Mouse (Mus musculus): ENCODE results near the gene Olfr656.

Olfr656 gene

DNA sequence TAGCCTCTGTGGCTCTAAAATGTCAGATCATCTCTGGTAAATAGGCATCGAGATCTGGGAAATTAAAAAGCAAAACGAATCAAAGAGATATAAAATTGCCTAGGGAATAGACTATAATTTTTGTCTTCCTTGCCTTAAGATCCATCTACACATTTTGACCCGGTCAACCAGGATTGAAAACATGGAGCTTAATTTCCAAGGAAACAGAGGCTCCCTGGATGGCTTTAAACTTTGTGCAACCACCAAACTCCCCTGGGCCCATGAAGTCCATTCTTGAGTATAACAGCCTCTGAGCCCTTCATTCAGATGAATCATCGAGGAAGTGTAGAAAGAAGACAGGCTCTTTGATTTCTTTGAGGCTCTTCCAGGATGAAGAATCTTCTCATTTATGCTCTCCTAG, at the start of gene Olfr656:
Olfr656 (plus strand) TSS at position 301 of the 400 bp plus-strand sequence.
- DNase-seq (ENCODE audit: low read depth in 2 of 2, low spot score in 2 of 2) = no peak

- no peak for DNase-seq (ENCODE audit: low read depth in 2 of 2, low spot score in 2 of 2)
These were observed 36.7 kb upstream of the Olfr656 start, which contains the start of gene Olfr653 for GRCm38 (mm10) chr7:104577014-104577413. TSS of gene Olfr653 (plus strand) at chr7:104577314.

DNA sequence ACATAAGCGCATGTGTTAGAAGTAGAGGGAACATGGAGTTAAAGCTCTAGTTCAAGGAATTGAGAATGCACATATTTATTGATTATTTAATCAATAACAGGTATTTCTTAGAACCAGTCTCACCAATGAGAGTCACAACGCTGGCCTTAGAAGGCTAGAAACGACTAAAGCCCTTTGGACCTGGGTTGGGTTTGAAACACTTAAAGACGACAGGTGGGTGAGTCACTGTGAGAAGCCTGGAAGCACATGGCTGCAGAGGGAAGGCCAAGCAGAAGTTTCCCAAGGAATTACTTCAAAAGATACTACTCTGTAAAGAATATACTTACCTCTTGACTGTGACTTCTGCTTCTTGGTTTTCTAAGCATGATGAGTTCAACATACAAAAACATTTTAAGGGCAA, 32.9 kb upstream of the Olfr656 start:
- no peak for DNase-seq (ENCODE audit: low read depth in 2 of 2, low spot score in 2 of 2)

DNA sequence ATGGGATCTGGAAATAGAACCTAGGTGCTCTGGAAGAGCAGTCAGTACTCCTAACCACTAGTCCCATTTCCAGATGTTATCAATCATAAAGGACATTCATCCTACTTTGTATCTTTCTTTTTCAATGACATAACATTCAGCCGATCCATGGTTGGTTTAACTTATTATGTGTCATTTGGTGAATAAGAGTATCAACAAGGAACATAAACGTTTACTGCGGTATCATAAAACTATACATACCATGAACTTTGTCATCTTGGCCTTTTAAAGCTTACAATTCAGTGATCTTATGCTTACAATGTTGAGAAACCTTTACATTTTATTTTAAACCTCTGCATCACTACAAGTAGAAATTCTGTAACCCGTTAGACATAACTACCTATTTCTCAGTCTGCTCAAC, 32.3 kb upstream of the Olfr656 start:
- DNase-seq (ENCODE audit: low read depth in 2 of 2, low spot score in 2 of 2) = no peak

DNA sequence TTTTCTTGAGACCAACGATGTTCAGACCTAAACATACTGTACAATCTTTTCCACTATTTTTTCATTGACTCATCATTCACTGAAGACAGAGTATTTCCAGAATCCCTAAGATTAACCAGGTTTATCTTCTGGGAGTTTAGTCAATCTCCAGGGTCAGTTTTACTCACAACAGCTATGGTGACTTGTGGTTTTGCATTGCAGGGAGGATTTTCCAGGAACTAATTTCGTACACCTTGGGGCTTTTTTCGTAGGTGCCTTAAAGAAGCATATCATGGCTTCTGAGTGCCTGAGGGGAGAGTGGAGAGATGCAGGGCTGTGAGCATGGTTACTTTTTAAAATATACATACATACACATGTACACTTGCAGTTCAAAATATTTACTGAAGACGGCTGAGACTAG, 27.0 kb upstream of the Olfr656 start, which contains the start of gene Olfr654:
Olfr654 (plus strand) TSS at position 301 of the 400 bp plus-strand sequence.
- DNase-seq (ENCODE audit: low read depth in 2 of 2, low spot score in 2 of 2) = no peak

DNA sequence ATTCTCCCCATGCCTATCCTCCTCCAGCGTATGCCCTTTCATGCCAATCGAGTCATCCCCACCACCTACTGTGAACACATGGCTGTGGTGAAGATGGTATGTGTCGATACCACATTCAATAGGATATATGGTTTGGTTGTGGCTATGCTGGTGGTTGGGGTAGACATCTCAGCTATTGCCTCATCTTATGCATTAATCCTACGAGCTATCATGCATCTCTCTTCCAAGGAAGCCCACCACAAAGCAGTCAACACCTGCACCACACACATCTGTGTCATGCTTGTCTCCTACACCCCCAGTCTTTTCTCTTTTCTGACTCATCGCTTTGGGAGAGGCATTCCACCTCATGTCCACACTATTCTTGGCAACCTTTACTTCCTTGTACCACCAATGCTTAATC, 25.5 kb upstream of the Olfr656 start:
- DNase-seq (ENCODE audit: low read depth in 2 of 2, low spot score in 2 of 2) = no peak

- no peak for DNase-seq (ENCODE audit: low read depth in 2 of 2, low spot score in 2 of 2)
These were observed 12.1 kb upstream of the Olfr656 start, which contains the start of gene Olfr655 for GRCm38 (mm10) chr7:104601679-104602078. TSS of gene Olfr655 (minus strand) at chr7:104601779.

DNA sequence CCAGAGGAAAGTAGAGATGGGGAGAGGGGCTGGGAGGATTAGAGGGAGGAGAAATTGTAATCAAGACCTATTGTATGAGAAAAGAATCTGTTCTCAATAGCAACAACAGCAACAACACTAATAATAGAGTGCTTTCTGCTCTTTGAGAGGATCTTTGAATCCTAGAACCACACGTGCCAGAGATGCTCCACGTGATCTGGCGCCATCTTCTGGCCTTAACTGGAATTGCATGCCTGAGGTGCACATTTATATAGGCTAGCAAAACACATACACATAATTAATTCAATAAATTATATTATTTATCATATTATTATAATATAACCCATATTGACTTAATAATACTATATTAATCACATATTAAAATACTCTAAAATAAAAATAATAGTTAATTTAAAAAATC, 10.6 kb upstream of the Olfr656 start:
- peak; percentile 52 to 70 for DNase-seq (ENCODE audit: low read depth in 2 of 2, low spot score in 2 of 2)

DNA sequence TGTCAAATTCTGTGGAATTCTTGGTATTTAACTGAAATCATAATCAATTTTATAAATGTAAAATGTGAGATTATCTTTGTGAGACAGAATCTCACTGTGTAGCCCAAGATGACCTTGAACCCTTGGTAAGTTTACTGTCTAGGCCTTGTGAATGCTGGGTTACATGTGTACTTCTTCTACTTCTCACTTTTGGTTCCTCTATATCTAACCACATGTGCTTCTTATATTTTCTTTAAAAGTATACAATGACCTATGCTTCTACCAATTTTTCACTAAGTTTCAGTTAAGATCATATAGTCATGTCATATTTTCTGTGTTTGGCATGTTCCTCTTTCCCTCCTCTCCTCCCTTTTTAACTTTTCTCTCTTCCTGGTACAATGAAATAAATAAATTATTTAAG, 9.0 kb upstream of the Olfr656 start:
- DNase-seq (ENCODE audit: low read depth in 2 of 2, low spot score in 2 of 2) = no peak

- DNase-seq (ENCODE audit: low read depth in 2 of 2, low spot score in 2 of 2) = no peak
These were observed 10.7 kb downstream of the Olfr656 start, which contains the start of gene Olfr657 for GRCm38 (mm10) chr7:104624494-104624893. TSS of gene Olfr657 (plus strand) at chr7:104624794.

- DNase-seq (ENCODE audit: low read depth in 2 of 2, low spot score in 2 of 2) = no peak
These were observed 33.2 kb downstream of the Olfr656 start, which contains the start of gene Olfr658 for GRCm38 (mm10) chr7:104646841-104647482. TSS of gene Olfr658 (minus strand) at chr7:104647305.

GRCm38 (mm10) chr7:104666453-104666852, 52.7 kb downstream of the Olfr656 start, which contains the start of gene Olfr659:
TSS of gene Olfr659 (plus strand) at chr7:104666753.
- no peak for DNase-seq (ENCODE audit: low read depth in 2 of 2, low spot score in 2 of 2)

Measured in CD8-positive naive resting alpha-beta T cell, adult 2 months (primary cell).